Mouse (Mus musculus) heart, adult 2 months (tissue): Measurements from ENCODE around the gene Gm10666. TPM values are rescaled to one million over a fixed set of nuclear protein-coding genes. Genes with fewer than 3 reads are reported as not detected.
"Not testable (repeated sequence)": the region's sequence is repeated elsewhere in the genome, so short reads cannot be mapped to it uniquely, and the experiment has no call there.

Experiments used
- DNase-seq, 2 experiments: peaks; one replicate each; pipeline ENCODE4 v3.0.0; 2021
- H3K27ac ChIP-seq: fragments of 200-600 bp; 2 replicates; pipeline ENCODE4 v1.8.1; 2022
- H3K27me3 ChIP-seq: fragments of 200-500 bp; 2 replicates; pipeline ENCODE4 v1.6.1; 2012; ENCODE audit warnings: mild to moderate bottlenecking, low read length, inconsistent platforms, mixed read lengths; ENCODE audit not compliant: control insufficient read depth, insufficient read depth
- H3K36me3 ChIP-seq: fragments of 200-500 bp; 2 replicates; pipeline ENCODE4 v1.6.1; 2012; ENCODE audit warnings: low read length, inconsistent platforms; ENCODE audit not compliant: control insufficient read depth, insufficient read depth
- H3K4me1 ChIP-seq: fragments of 200-500 bp; 2 replicates; pipeline ENCODE4 v1.6.1; 2011; ENCODE audit warnings: low read length; ENCODE audit not compliant: control insufficient read depth, insufficient read depth
- H3K4me3 ChIP-seq: fragments of 200-600 bp; 2 replicates; pipeline ENCODE4 v1.8.1; 2022
- H3K79me2 ChIP-seq: fragments of 200-500 bp; replicated peaks from 2 replicates; pipeline ENCODE4 v1.6.1; 2012; ENCODE audit warnings: mild to moderate bottlenecking, inconsistent platforms, low read length, moderate library complexity, mixed read lengths; ENCODE audit not compliant: control insufficient read depth, insufficient read depth
- H3K9ac ChIP-seq: fragments of 200-500 bp; 2 replicates; pipeline ENCODE4 v1.6.1; 2012; ENCODE audit warnings: low read depth, mild to moderate bottlenecking, control low read depth, inconsistent platforms, low read length, mixed read lengths
- WGBS: fragments of 180-500 bp; shearing (Covaris S2); methylation state at CpG from one replicate; pipeline ENCODE4 v1.1.7; 2018; 5-methylcytosine and 5-hydroxymethylcytosine counted together
- intact Hi-C: fragments of 180-260 bp; cut with DNase I; formaldehyde crosslinking; loops from one replicate; pipeline ENCODE4 v1.15.1; 2025
- long read RNA-seq: library from polyadenylated mRNA; stranded (forward); transcript quantifications from one replicate; pipeline ENCODE4 v2.0.0, GENCODE M21; 2021
- polyA plus RNA-seq: library from polyadenylated mRNA; depleted of rRNA; stranded (reverse); fragments of >200 nt; gene quantifications from 2 replicates; pipeline ENCODE4 v1.2.3, GENCODE M21; 2012; rRNA removed
- total RNA-seq, 2 experiments: library from RNA; stranded (reverse); gene quantifications; 2 replicates each; pipeline ENCODE4 v1.2.3; 2021

The Gm10666 gene
- not detected for total RNA-seq
- polyA plus RNA-seq: not detected in 2 replicates
- long read RNA-seq: 0 reads

GRCm38 (mm10) chr7:22134641-22135040 lies at the start of gene Gm10666:
TSS of gene Gm10666 (minus strand) at chr7:22134741.
- H3K4me1 ChIP-seq, H3K9ac ChIP-seq, H3K36me3 ChIP-seq, DNase-seq, intact Hi-C loops, H3K79me2 ChIP-seq, H3K27me3 ChIP-seq, H3K4me3 ChIP-seq, H3K27ac ChIP-seq: not testable (repeated sequence)
- WGBS: no CpG with 5 or more reads among the region's 5 CpGs

DNA sequence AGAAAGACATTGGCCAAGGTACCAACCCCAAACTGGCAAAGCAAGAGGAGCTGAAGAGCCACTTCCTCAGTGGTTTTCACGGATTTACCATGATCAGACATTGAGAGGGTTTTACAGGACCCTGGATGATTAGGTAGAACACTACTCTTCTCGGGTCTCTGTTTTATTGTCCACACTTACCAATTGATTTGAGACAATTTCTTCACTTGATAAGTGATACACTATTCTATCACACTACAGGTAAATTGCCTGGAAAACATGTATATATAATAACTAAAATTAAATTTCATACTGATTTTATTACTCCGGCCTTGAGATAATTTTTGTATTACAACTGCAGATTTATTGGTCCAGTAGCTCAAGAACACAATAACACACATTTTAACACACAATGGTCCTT lies 29.4 kb upstream of the Gm10666 start, which contains the start of gene Vmn1r142:
Vmn1r142 (minus strand) TSS at position 101 of the 400 bp plus-strand sequence.
- H3K36me3 ChIP-seq, H3K9ac ChIP-seq, H3K79me2 ChIP-seq, H3K4me3 ChIP-seq, H3K27me3 ChIP-seq, H3K4me1 ChIP-seq, DNase-seq, H3K27ac ChIP-seq, intact Hi-C loops: not testable (repeated sequence)
- no CpG with 5 or more reads among the region's 3 CpGs for WGBS

DNA sequence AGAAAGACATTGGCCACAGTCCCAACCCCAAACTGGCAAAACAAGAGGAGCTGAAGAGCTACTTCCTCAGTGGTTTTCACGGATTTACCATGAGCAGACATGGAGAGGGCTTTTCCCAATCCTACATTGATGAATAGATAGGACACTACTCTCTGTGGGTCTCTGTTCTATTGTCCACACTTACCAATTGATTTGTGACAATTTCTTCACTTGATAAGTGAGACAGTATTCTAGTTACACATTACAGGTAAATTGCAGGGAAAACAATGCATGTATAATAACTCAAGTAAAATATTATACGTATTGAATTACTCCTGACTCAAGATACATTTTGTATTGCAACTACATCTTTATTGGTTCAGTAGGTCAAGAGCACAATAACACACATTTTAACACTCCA lies 16.4 kb downstream of the Gm10666 start, which contains the start of gene Gm16451:
Gm16451 (minus strand) TSS at position 101 of the 400 bp plus-strand sequence.
- H3K4me3 ChIP-seq, H3K79me2 ChIP-seq, DNase-seq, H3K27ac ChIP-seq, H3K27me3 ChIP-seq, H3K9ac ChIP-seq, intact Hi-C loops, H3K36me3 ChIP-seq, H3K4me1 ChIP-seq: not testable (repeated sequence)
- no CpG with 5 or more reads among the region's 2 CpGs for WGBS

Other genes with a start within 250 kb of the Gm10666 start
- not detected for gene Gm5891, start 213.4 kb downstream of the Gm10666 start, total RNA-seq
- gene Gm5891, start 213.4 kb downstream of the Gm10666 start, polyA plus RNA-seq: not detected in 2 replicates
- gene Vmn1r137, start 140.2 kb downstream of the Gm10666 start, total RNA-seq: not detected
- gene Vmn1r137, start 140.2 kb downstream of the Gm10666 start, polyA plus RNA-seq: not detected in 2 replicates
- gene Vmn1r138, start 105.8 kb downstream of the Gm10666 start, total RNA-seq: not detected
- gene Vmn1r138, start 105.8 kb downstream of the Gm10666 start, polyA plus RNA-seq: not detected in 2 replicates
- not detected for gene Gm6176, start 78.4 kb downstream of the Gm10666 start, total RNA-seq
- gene Gm6176, start 78.4 kb downstream of the Gm10666 start, polyA plus RNA-seq: not detected in 2 replicates
- not detected for gene Vmn1r139, start 65.7 kb downstream of the Gm10666 start, total RNA-seq
- not detected in 2 replicates for gene Vmn1r139, start 65.7 kb downstream of the Gm10666 start, polyA plus RNA-seq
- not detected for gene Gm16451, start 16.5 kb downstream of the Gm10666 start, total RNA-seq
- not detected in 2 replicates for gene Gm16451, start 16.5 kb downstream of the Gm10666 start, polyA plus RNA-seq
- gene Vmn1r142, start 29.3 kb upstream of the Gm10666 start, total RNA-seq: not detected
- gene Vmn1r142, start 29.3 kb upstream of the Gm10666 start, polyA plus RNA-seq: not detected in 2 replicates
- not detected for gene Vmn1r143, start 54.6 kb upstream of the Gm10666 start, total RNA-seq
- gene Vmn1r143, start 54.6 kb upstream of the Gm10666 start, polyA plus RNA-seq: not detected in 2 replicates
- not detected for gene Gm8653, start 66.5 kb upstream of the Gm10666 start, total RNA-seq
- not detected in 2 replicates for gene Gm8653, start 66.5 kb upstream of the Gm10666 start, polyA plus RNA-seq
- not detected for gene Gm8453, start 94.7 kb upstream of the Gm10666 start, total RNA-seq
- not detected in 2 replicates for gene Gm8453, start 94.7 kb upstream of the Gm10666 start, polyA plus RNA-seq
- gene Gm4187, start 195.0 kb upstream of the Gm10666 start, total RNA-seq: not detected
- not detected in 2 replicates for gene Gm4187, start 195.0 kb upstream of the Gm10666 start, polyA plus RNA-seq
- gene Gm8660, start 236.3 kb upstream of the Gm10666 start, total RNA-seq: not detected
- gene Gm8660, start 236.3 kb upstream of the Gm10666 start, polyA plus RNA-seq: not detected in 2 replicates